ENCODE assay signal across 8 mouse cellular contexts in the genomic region with DNA sequence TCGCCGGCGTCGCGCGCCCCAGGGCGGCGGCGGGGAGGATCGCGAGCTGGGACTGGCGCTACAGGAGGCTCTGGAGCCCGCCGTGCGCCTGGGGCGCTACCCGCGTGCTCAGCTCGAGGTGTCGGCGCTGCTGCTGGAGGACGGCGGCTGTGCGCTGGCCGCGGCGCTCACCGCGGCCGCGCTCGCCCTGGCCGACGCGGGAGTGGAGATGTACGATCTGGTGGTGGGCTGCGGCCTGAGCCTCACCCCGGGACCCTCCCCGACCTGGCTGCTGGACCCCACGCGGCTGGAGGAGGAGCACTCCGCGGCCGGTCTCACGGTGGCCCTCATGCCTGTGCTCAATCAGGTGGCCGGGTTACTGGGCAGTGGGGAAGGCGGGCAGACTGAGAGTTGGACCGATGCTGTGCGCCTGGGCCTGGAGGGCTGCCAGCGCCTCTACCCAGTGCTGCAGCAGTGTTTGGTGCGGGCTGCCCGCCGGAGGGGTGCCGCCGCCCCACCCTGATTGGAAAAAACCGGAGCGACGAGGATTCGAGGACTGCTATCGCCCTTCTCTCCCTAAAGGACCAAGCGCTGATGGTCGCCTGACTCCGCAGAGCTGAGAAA. TPM values are rescaled to one million over a fixed set of nuclear protein-coding genes. Genes with fewer than 3 reads are reported as not detected.
DNase-seq lines count a peak whose midpoint lies in the region; ATAC-seq lines count a peak whose summit lies in the region.

No protein-coding gene starts in this region.

- H3K36me3 ChIP-seq in forebrain, embryonic 12.5 days (replicated peaks) = peaks cover 51% of the 10 kb centered on the region
- H3K36me3 ChIP-seq in hindbrain, embryonic 14.5 days (replicated peaks; ENCODE audit: control insufficient read depth, insufficient read depth) = peaks cover 52% of the 10 kb centered on the region
- peaks cover 28% of the 10 kb centered on the region for H3K36me3 ChIP-seq in stomach, embryonic 16.5 days (ENCODE audit: control insufficient read depth, insufficient read depth, low read length)

- H3K27ac ChIP-seq in forebrain, embryonic 12.5 days = peak overlapping the region; percentile 80
- H3K27ac ChIP-seq in hindbrain, embryonic 14.5 days = peak overlapping the region; percentile 74
- H3K27ac ChIP-seq in stomach, embryonic 16.5 days (ENCODE audit: low read length) = peak overlapping the region; percentile 87

- peak overlapping the region; percentile 94 for H3K9ac ChIP-seq in forebrain, embryonic 12.5 days
- peak overlapping the region; percentile 81 for H3K9ac ChIP-seq in hindbrain, embryonic 14.5 days
- peak overlapping the region; percentile 92 for H3K9ac ChIP-seq in stomach, embryonic 16.5 days (ENCODE audit: low read length)

- no peaks in the 10 kb centered on the region; the same call in 1 of the 2 replicates for H3K27me3 ChIP-seq in forebrain, embryonic 12.5 days
- no peaks in the 10 kb centered on the region for H3K27me3 ChIP-seq in hindbrain, embryonic 14.5 days (ENCODE audit: control insufficient read depth, insufficient read depth, low read length)
- H3K27me3 ChIP-seq in stomach, embryonic 16.5 days (ENCODE audit: control insufficient read depth, insufficient read depth, low read length) = no peaks in the 10 kb centered on the region

- DNase-seq in ovary, adult 18-20 months (ENCODE audit: low spot score) = peak; percentile 29
- DNase-seq in ovary, postnatal 10 days (ENCODE audit: low spot score) = no peak
- peak; percentile 50 for DNase-seq in brain, adult 2 months (ENCODE audit: low read depth, low spot score)
- DNase-seq in hindbrain, embryonic 14.5 days (ENCODE audit: low spot score) = no peak
- peak; percentile 43 to 50 for DNase-seq in left cerebral cortex, postnatal 36 days (ENCODE audit: low spot score in 2 of 2)

- peak; percentile 59 for ATAC-seq in forebrain, embryonic 12.5 days (ENCODE audit: low FRiP score)
- ATAC-seq in hindbrain, embryonic 14.5 days (ENCODE audit: low FRiP score) = peak; percentile 5; the same call in 1 of the 2 replicates
- ATAC-seq in megakaryocyte progenitor cell, adult 5-6 weeks (replicated peaks; ENCODE audit: poor library complexity) = peak; percentile 18; the same call in 1 of the 2 replicates
- peak; percentile 58 for ATAC-seq in stomach, embryonic 16.5 days (ENCODE audit: insufficient read depth, low FRiP score)

- peak overlapping the region; percentile 99 for H3K4me3 ChIP-seq in forebrain, embryonic 12.5 days (replicated peaks)
- H3K4me3 ChIP-seq in hindbrain, embryonic 14.5 days (replicated peaks; ENCODE audit: low read length) = peak overlapping the region; percentile 96
- peak overlapping the region; percentile 94 for H3K4me3 ChIP-seq in stomach, embryonic 16.5 days (replicated peaks; ENCODE audit: low read length)

- 1% methylated on average over 63 of the region's 63 CpGs for WGBS in forebrain, embryonic 12.5 days
- under 1% methylated on average over 57 of the region's 63 CpGs for WGBS in hindbrain, embryonic 14.5 days
- WGBS in stomach, embryonic 16.5 days = under 1% methylated on average over 57 of the region's 63 CpGs

- H3K9me3 ChIP-seq in forebrain, embryonic 12.5 days = no peaks in the 10 kb centered on the region
- no peaks in the 10 kb centered on the region for H3K9me3 ChIP-seq in hindbrain, embryonic 14.5 days (ENCODE audit: control insufficient read depth, low read length)
- no peaks in the 10 kb centered on the region for H3K9me3 ChIP-seq in stomach, embryonic 16.5 days (replicated peaks; ENCODE audit: control insufficient read depth, low read length)

- intact Hi-C loops in left cerebral cortex, postnatal 36 days (cut with DNase I) = no loop called here

- peak overlapping the region; percentile 99 for H3K4me2 ChIP-seq in forebrain, embryonic 12.5 days
- peak overlapping the region; percentile 98 for H3K4me2 ChIP-seq in hindbrain, embryonic 14.5 days (replicated peaks)
- H3K4me2 ChIP-seq in stomach, embryonic 16.5 days (ENCODE audit: low read depth, low read length) = peak overlapping the region; percentile 94

- H3K4me1 ChIP-seq in forebrain, embryonic 12.5 days = peaks cover 21% of the 10 kb centered on the region
- H3K4me1 ChIP-seq in hindbrain, embryonic 14.5 days (replicated peaks; ENCODE audit: control insufficient read depth, insufficient read depth, low read length) = peaks cover 22% of the 10 kb centered on the region
- peaks cover 21% of the 10 kb centered on the region for H3K4me1 ChIP-seq in stomach, embryonic 16.5 days (ENCODE audit: control insufficient read depth, insufficient read depth, low read length)

RNA-seq across cellular contexts. Expression of gene Exosc6, which starts 0.7 kb away (rescaled TPM):
- polyA plus RNA-seq in forebrain, embryonic 12.5 days (2016; fragmentation: Nextera tagmentation; extraction: Ambion mirVana) = 1.5 TPM in 1 of 2 replicates, not detected in the other
- not detected in 2 replicates for polyA plus RNA-seq in hindbrain, embryonic 14.5 days (2014; fragmentation: Nextera tagmentation; extraction: Ambion mirVana)
- total RNA-seq in left cerebral cortex, postnatal 36 days (2021) = not detected
- 21.2 and 23.0 TPM in 2 replicates for total RNA-seq in megakaryocyte progenitor cell, adult 5-6 weeks (2015)
- 33.2 and 37.7 TPM in 2 replicates for total RNA-seq in megakaryocyte progenitor cell, adult 5-6 weeks (2017)
- polyA plus RNA-seq in stomach, embryonic 16.5 days (2015; fragmentation: Nextera tagmentation; extraction: Ambion mirVana) = not detected in 2 replicates

RNA-seq across cellular contexts. Expression of gene Aars, which starts 23.8 kb away (rescaled TPM):
- 84.6 and 86.4 TPM in 2 replicates for polyA plus RNA-seq in forebrain, embryonic 12.5 days (2016; fragmentation: Nextera tagmentation; extraction: Ambion mirVana)
- 79.2 and 91.1 TPM in 2 replicates for polyA plus RNA-seq in hindbrain, embryonic 14.5 days (2014; fragmentation: Nextera tagmentation; extraction: Ambion mirVana)
- 100 to 1,000 TPM in 1 of 2 experiments, 10 to 100 TPM in 1; 98.9 to 106 TPM for total RNA-seq in left cerebral cortex, postnatal 36 days (2021)
- total RNA-seq in megakaryocyte progenitor cell, adult 5-6 weeks (2015) = 12.8 and 15.5 TPM in 2 replicates
- total RNA-seq in megakaryocyte progenitor cell, adult 5-6 weeks (2017) = 38.3 and 47.6 TPM in 2 replicates
- 49.3 and 56.1 TPM in 2 replicates for polyA plus RNA-seq in stomach, embryonic 16.5 days (2015; fragmentation: Nextera tagmentation; extraction: Ambion mirVana)

RNA-seq across cellular contexts. Expression of gene Ddx19b, which starts 25.2 kb away (rescaled TPM):
- polyA plus RNA-seq in forebrain, embryonic 12.5 days (2016; fragmentation: Nextera tagmentation; extraction: Ambion mirVana) = 10.5 and 12.0 TPM in 2 replicates
- 8.1 and 9.1 TPM in 2 replicates for polyA plus RNA-seq in hindbrain, embryonic 14.5 days (2014; fragmentation: Nextera tagmentation; extraction: Ambion mirVana)
- 10 to 100 TPM; 23.3 to 24.1 TPM for total RNA-seq in left cerebral cortex, postnatal 36 days (2021)
- total RNA-seq in megakaryocyte progenitor cell, adult 5-6 weeks (2015) = 5.8 and 7.0 TPM in 2 replicates
- 14.0 and 14.9 TPM in 2 replicates for total RNA-seq in megakaryocyte progenitor cell, adult 5-6 weeks (2017)
- 6.9 and 7.9 TPM in 2 replicates for polyA plus RNA-seq in stomach, embryonic 16.5 days (2015; fragmentation: Nextera tagmentation; extraction: Ambion mirVana)

RNA-seq across cellular contexts. Expression of gene Clec18a, which starts 35.4 kb away (rescaled TPM):
- polyA plus RNA-seq in forebrain, embryonic 12.5 days (2016; fragmentation: Nextera tagmentation; extraction: Ambion mirVana) = 0.43 and 0.63 TPM in 2 replicates
- polyA plus RNA-seq in hindbrain, embryonic 14.5 days (2014; fragmentation: Nextera tagmentation; extraction: Ambion mirVana) = 0.44 and 0.73 TPM in 2 replicates
- 1 to 10 TPM; 3.2 to 3.5 TPM for total RNA-seq in left cerebral cortex, postnatal 36 days (2021)
- not detected in 2 replicates for total RNA-seq in megakaryocyte progenitor cell, adult 5-6 weeks (2015)
- not detected in 2 replicates for total RNA-seq in megakaryocyte progenitor cell, adult 5-6 weeks (2017)
- polyA plus RNA-seq in stomach, embryonic 16.5 days (2015; fragmentation: Nextera tagmentation; extraction: Ambion mirVana) = not detected in 2 replicates

RNA-seq across cellular contexts. Expression of gene Pdpr, which starts 37.6 kb away (rescaled TPM):
- polyA plus RNA-seq in forebrain, embryonic 12.5 days (2016; fragmentation: Nextera tagmentation; extraction: Ambion mirVana) = 14.4 TPM in 2 replicates
- 7.2 and 8.4 TPM in 2 replicates for polyA plus RNA-seq in hindbrain, embryonic 14.5 days (2014; fragmentation: Nextera tagmentation; extraction: Ambion mirVana)
- 10 to 100 TPM; 28.1 to 29.5 TPM for total RNA-seq in left cerebral cortex, postnatal 36 days (2021)
- total RNA-seq in megakaryocyte progenitor cell, adult 5-6 weeks (2015) = 9.7 and 10.7 TPM in 2 replicates
- total RNA-seq in megakaryocyte progenitor cell, adult 5-6 weeks (2017) = 15.0 and 22.2 TPM in 2 replicates
- 9.7 and 10.8 TPM in 2 replicates for polyA plus RNA-seq in stomach, embryonic 16.5 days (2015; fragmentation: Nextera tagmentation; extraction: Ambion mirVana)

Comparison
In these comparisons a context has a peak if more than half of its experiments do, and no peak if none do; other contexts are left out.
1. DNase-seq: peak in ovary, adult 18-20 months (single experiment), brain, adult 2 months (single experiment) and left cerebral cortex, postnatal 36 days (2 of 2); none in ovary, postnatal 10 days (single experiment) and hindbrain, embryonic 14.5 days (single experiment).
2. ATAC-seq: peak in every context shown above with its lines; median percentile 59 in forebrain, embryonic 12.5 days; 58 in stomach, embryonic 16.5 days; 18 in megakaryocyte progenitor cell, adult 5-6 weeks; 5 in hindbrain, embryonic 14.5 days.
3. Peak in every context shown above with its lines, with median percentiles within 50 percentile points of each other: H3K27ac ChIP-seq, H3K4me2 ChIP-seq, H3K4me3 ChIP-seq and H3K9ac ChIP-seq.